Mouse (Mus musculus) kidney, adult 2 months (tissue): ENCODE measurements at regions not wholly inside any gene's neighbourhood (a gene's known extent, or its start where the extent isn't known, plus 50 kb on each side); places are given as distances from the start of the nearest gene placed in this dataset.

Source experiments
- DNase-seq: peaks from one replicate; pipeline ENCODE4 v3.0.0; 2021
- H3K27ac ChIP-seq: fragments of 200-500 bp; 2 replicates; pipeline ENCODE4 v1.5.1; 2012; ENCODE audit warnings: low read depth, low read length, control low read depth, inconsistent platforms; ENCODE audit not compliant: insufficient read depth
- H3K27me3 ChIP-seq: fragments of 200-500 bp; replicated peaks from 2 replicates; pipeline ENCODE4 v1.6.1; 2012; ENCODE audit warnings: mild to moderate bottlenecking, moderate library complexity, low read length, inconsistent platforms; ENCODE audit not compliant: control insufficient read depth, insufficient read depth
- H3K36me3 ChIP-seq: fragments of 200-500 bp; 2 replicates; pipeline ENCODE4 v1.6.1; 2012; ENCODE audit warnings: mild to moderate bottlenecking, moderate library complexity, low read length, inconsistent platforms; ENCODE audit not compliant: control insufficient read depth, insufficient read depth
- H3K4me1 ChIP-seq: fragments of 200-500 bp; 2 replicates; pipeline ENCODE4 v1.6.1; 2011; ENCODE audit warnings: low read length; ENCODE audit not compliant: control insufficient read depth, insufficient read depth
- H3K4me3 ChIP-seq: fragments of 200-500 bp; 2 replicates; pipeline ENCODE4 v1.5.1; 2011; ENCODE audit warnings: mild to moderate bottlenecking, low read depth, low read length, control low read depth; ENCODE audit not compliant: insufficient read depth
- CTCF ChIP-seq: fragments of 200-500 bp; conservative IDR thresholded peaks from 2 replicates; pipeline ENCODE4 v1.5.1; 2011; ENCODE audit warnings: low read depth, mild to moderate bottlenecking, control low read depth, low read length, moderate library complexity, mixed read lengths; ENCODE audit not compliant: insufficient read depth, insufficient read length
- POLR2A ChIP-seq: fragments of 200-500 bp; IDR thresholded peaks from one replicate; pipeline ENCODE4 v1.6.1; 2011; ENCODE audit warnings: low read depth, low read length, control low read depth
- WGBS: fragments of 180-500 bp; shearing (Covaris S2); methylation state at CpG from one replicate; pipeline ENCODE4 v1.1.7; 2018; 5-methylcytosine and 5-hydroxymethylcytosine counted together

DNA sequence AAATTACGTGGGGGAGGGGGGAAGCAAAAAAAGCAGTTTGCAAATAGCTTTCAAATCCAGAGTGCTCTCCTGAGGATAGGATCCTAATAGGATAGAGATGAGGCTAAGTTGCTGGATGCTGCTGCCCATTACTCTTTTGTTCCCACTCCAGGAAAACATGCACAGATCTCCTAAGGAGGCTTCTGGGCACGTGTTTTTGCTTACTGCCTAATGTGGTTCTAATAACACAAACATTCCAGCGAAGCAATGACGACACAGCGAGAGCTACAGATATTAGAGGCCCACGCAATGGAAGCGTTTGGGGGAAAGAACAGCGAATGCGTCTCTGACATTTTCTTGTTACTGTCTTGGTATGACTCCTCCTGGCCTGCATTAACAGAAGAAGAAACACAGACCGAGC, 179.0 kb upstream of the Gm765 start:
- Histone ChIP-seq H3K4me3 (no peak overlapping the region), H3K4me1 (no peaks in the 10 kb centered on the region), H3K27me3 (no peaks in the 10 kb centered on the region), H3K27ac (no peak overlapping the region), H3K36me3 (no peaks in the 10 kb centered on the region)
- 89% methylated on average over 10 of the region's 10 CpGs for WGBS
- TF ChIP-seq POLR2A (no peak), CTCF (no peak)
- no peak for DNase-seq

DNA sequence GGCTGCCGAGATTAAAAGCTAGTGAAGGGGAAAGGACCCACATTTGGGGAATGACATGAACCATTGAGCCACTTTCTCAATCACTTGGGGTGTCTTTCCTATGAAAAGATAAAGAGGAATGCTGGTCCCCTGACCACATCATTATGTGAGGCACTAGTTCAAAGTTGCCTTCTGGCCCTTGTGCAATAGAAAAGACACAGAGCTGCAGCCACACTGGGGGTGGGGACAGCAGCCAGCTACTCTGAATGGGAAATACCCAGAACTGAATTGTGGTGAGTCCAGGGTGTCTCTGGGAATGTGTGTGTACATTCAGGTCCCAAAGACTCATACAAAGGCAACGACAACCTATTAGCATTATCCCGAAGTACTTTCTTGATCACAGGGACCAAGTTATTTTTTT, 172.3 kb upstream of the Gm765 start:
- TF ChIP-seq POLR2A = no peak
- TF ChIP-seq CTCF = no peak

DNA sequence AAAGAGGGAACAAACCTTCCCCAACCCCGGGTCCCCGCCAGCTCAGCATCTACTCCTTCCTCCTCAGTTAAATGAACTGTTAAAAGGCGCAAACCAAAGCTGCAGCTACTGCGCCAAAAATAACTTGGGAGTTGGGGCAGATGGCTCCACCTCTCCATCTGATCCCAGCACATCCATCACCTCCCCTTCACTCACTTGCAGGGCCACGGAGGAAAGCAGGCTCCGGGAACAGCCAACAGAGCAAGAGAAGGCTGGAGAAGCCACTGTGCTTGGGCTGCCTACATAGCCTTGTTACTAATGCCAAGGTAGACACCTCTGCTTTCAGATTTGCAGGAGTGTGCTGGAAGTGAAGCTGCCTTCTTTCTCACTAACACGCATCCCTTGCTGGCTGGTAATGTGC, 171.8 kb upstream of the Gm765 start:
- no peaks in the 10 kb centered on the region for H3K27me3 ChIP-seq
- no peak for TF ChIP-seq POLR2A
- TF ChIP-seq CTCF = no peak
- 37% methylated on average over 7 of the region's 7 CpGs for WGBS
- H3K4me1 ChIP-seq = no peaks in the 10 kb centered on the region
- DNase-seq = no peak
- H3K36me3 ChIP-seq = no peaks in the 10 kb centered on the region
- H3K4me3 ChIP-seq = no peak overlapping the region
- no peak overlapping the region for H3K27ac ChIP-seq

More for the DNA sequence above, 172.3 kb upstream of the Gm765 start:
- no peaks in the 10 kb centered on the region for H3K4me1 ChIP-seq
- no peaks in the 10 kb centered on the region for H3K27me3 ChIP-seq
- no peak overlapping the region for H3K27ac ChIP-seq
- WGBS = 74% methylated on average over 3 of the region's 3 CpGs
- DNase-seq = no peak
- H3K4me3 ChIP-seq = no peak overlapping the region
- no peaks in the 10 kb centered on the region for H3K36me3 ChIP-seq

DNA sequence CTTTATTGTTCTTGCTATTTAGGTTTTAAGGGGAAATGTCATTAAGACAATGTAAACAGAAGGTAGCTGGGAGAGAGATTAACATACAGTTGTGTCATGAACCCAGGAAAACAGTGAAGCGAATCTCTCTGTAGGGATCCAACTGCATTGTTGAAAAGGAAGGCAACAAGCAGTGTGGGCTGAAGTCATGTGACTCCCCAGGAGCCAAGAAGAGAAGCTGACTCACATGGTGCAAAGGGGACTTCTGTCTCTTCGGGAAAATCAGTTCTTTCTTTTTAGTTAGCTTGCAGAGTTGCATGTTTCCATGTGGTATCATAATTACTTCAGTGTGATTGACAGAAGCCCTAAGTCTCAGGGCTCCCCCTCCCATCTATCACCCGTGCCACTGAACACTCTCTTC, 170.7 kb upstream of the Gm765 start:
- Histone ChIP-seq H3K4me1 (no peaks in the 10 kb centered on the region), H3K27ac (no peak overlapping the region), H3K27me3 (no peaks in the 10 kb centered on the region), H3K36me3 (no peaks in the 10 kb centered on the region), H3K4me3 (no peak overlapping the region)
- no peak for DNase-seq
- 35% methylated on average over 3 of the region's 3 CpGs for WGBS
- TF ChIP-seq CTCF (no peak), POLR2A (no peak)

DNA sequence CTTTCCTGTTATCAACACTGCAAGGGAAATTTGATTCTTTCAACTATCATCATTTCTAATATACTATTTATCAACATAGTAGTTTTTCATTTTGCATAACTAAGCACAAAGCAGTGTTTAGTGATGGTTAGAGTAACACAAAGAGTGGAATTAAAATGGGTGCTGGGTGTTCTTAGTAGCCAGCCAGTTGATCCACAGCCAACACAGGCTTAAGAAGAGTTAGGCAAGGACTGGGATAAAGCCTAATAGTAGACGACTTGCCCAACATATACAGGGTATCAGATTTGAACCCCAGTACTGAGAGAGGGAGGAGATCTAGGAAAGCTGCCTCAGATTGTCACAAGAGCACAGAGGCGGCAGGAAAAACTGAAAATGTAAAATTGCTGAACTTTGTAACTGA, 160.2 kb upstream of the Gm765 start:
- H3K4me1 ChIP-seq = no peaks in the 10 kb centered on the region
- H3K36me3 ChIP-seq = no peaks in the 10 kb centered on the region
- H3K4me3 ChIP-seq = no peak overlapping the region
- H3K27ac ChIP-seq = no peak overlapping the region
- no peaks in the 10 kb centered on the region for H3K27me3 ChIP-seq
- DNase-seq = no peak
- no peak for TF ChIP-seq CTCF
- 79% methylated on average over 2 of the region's 2 CpGs for WGBS

DNA sequence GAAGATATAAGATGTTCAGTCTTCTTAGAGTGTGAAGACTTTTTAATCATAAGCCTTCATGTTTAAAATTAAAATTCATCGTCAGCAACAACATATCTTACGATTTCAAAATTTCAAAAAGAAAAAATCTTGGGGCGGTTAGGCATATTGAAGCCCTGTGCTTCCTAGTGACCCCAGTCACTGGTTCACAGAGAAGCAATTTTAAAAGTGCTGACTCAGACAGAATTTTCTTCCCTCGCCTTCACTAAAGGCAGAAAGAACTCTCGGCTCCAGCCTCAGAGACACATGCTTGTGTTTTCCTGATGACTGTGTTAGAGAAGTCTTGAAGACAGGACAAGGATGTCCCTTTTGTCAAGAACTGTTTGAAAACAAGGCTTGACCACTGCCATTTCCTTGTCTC, 157.2 kb upstream of the Gm765 start:
- Histone ChIP-seq H3K36me3 (no peaks in the 10 kb centered on the region), H3K4me1 (no peaks in the 10 kb centered on the region), H3K27me3 (no peaks in the 10 kb centered on the region), H3K27ac (no peak overlapping the region), H3K4me3 (no peak overlapping the region)
- TF ChIP-seq CTCF = no peak
- no peak for TF ChIP-seq POLR2A
- WGBS = 72% methylated on average over 5 of the region's 5 CpGs
- DNase-seq = no peak

DNA sequence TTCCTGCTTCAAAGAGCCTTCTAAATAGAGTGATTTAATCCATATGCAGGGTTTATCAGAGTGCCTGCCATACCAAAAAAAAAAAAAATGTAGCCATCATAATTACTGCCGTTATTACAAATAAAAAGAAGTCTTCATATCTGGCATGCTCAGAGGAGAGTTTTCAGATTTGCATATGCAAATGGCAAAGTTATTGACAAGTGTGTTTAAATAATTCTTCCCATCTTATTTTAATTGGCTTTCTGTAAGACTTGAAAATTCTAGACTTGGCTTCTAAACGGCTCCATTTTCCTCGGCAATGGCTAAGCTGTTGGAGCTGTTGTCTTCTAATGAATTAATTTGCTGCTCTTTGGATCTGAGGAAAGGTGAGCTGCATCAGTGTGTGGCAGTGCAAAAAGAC, 144.1 kb upstream of the Gm765 start:
- no peak for DNase-seq
- no peaks in the 10 kb centered on the region; the same call in 1 of the 2 replicates for H3K27me3 ChIP-seq
- 77% methylated on average over 3 of the region's 3 CpGs for WGBS
- H3K36me3 ChIP-seq = no peaks in the 10 kb centered on the region
- no peaks in the 10 kb centered on the region for H3K4me1 ChIP-seq
- no peak overlapping the region for H3K27ac ChIP-seq
- TF ChIP-seq CTCF (no peak), POLR2A (no peak)
- no peak overlapping the region for H3K4me3 ChIP-seq
